Mouse (Mus musculus) kidney, adult 2 months (tissue): ENCODE data around the gene Sp9. TPM values are rescaled to one million over a fixed set of nuclear protein-coding genes. Genes with fewer than 3 reads are reported as not detected.

Experiments
- DNase-seq: peaks from one replicate; pipeline ENCODE4 v3.0.0; 2021
- H3K27ac ChIP-seq: fragments of 200-500 bp; 2 replicates; pipeline ENCODE4 v1.5.1; 2012; ENCODE audit warnings: low read depth, low read length, control low read depth, inconsistent platforms; ENCODE audit not compliant: insufficient read depth
- H3K27me3 ChIP-seq: fragments of 200-500 bp; replicated peaks from 2 replicates; pipeline ENCODE4 v1.6.1; 2012; ENCODE audit warnings: mild to moderate bottlenecking, moderate library complexity, low read length, inconsistent platforms; ENCODE audit not compliant: control insufficient read depth, insufficient read depth
- H3K36me3 ChIP-seq: fragments of 200-500 bp; 2 replicates; pipeline ENCODE4 v1.6.1; 2012; ENCODE audit warnings: mild to moderate bottlenecking, moderate library complexity, low read length, inconsistent platforms; ENCODE audit not compliant: control insufficient read depth, insufficient read depth
- H3K4me1 ChIP-seq: fragments of 200-500 bp; 2 replicates; pipeline ENCODE4 v1.6.1; 2011; ENCODE audit warnings: low read length; ENCODE audit not compliant: control insufficient read depth, insufficient read depth
- H3K4me3 ChIP-seq: fragments of 200-500 bp; 2 replicates; pipeline ENCODE4 v1.5.1; 2011; ENCODE audit warnings: mild to moderate bottlenecking, low read depth, low read length, control low read depth; ENCODE audit not compliant: insufficient read depth
- CTCF ChIP-seq: fragments of 200-500 bp; conservative IDR thresholded peaks from 2 replicates; pipeline ENCODE4 v1.5.1; 2011; ENCODE audit warnings: low read depth, mild to moderate bottlenecking, control low read depth, low read length, moderate library complexity, mixed read lengths; ENCODE audit not compliant: insufficient read depth, insufficient read length
- POLR2A ChIP-seq: fragments of 200-500 bp; IDR thresholded peaks from one replicate; pipeline ENCODE4 v1.6.1; 2011; ENCODE audit warnings: low read depth, low read length, control low read depth
- WGBS: fragments of 180-500 bp; shearing (Covaris S2); methylation state at CpG from one replicate; pipeline ENCODE4 v1.1.7; 2018; 5-methylcytosine and 5-hydroxymethylcytosine counted together
- polyA plus RNA-seq: library from polyadenylated mRNA; depleted of rRNA; stranded (reverse); fragments of >200 nt; gene quantifications from 2 replicates; pipeline ENCODE4 v1.2.3, GENCODE M21; 2012

Gene Sp9
- polyA plus RNA-seq, 1 experiment = not detected

DNA sequence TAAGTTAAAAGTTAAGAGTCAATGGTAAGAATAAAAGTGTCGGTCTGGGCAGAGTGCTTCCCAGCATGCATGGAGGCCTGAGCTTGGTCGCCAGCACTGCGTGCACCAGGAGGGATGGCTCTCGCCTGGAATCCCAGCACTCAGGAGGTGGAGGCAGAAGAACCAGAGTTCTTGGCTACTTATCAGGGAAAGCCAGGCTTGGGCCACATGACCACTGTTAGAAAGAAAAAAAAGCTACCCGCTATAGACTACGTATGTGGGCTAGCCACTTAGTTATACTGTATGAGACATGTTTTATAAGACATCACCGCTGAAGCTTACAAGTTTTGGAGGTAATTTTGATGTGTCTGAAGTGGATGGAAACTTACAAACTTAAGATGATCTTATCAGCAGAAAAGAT is 26.4 kb downstream of the Sp9 start:
- no peak for DNase-seq
- WGBS = 89% methylated on average over 7 of the region's 7 CpGs
- Histone ChIP-seq H3K4me3 (no peak overlapping the region), H3K36me3 (peaks cover 4% of the 10 kb centered on the region), H3K27me3 (no peaks in the 10 kb centered on the region), H3K27ac (no peak overlapping the region), H3K4me1 (no peaks in the 10 kb centered on the region)
- no peak for TF ChIP-seq POLR2A
- TF ChIP-seq CTCF = no peak

DNA sequence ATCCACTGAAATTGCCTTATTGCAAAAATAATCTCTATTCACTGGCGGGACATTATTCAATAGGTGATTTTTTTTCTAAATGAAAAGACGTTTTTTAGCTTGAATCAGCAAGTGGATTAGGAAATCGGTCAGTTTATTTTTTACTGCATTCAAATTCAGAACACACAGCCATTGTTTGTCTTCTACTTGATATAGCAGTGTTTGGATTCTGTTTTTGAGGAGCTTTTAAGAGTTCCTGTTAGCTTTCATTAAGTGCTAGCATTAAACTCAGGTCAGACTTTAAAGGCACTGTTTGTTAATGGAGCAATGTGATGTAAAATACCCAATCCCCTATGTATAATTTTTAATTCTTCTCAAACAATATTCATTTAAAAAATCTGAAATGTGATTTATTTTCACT is 27.1 kb downstream of the Sp9 start:
- Histone ChIP-seq H3K27me3 (no peaks in the 10 kb centered on the region), H3K4me1 (no peaks in the 10 kb centered on the region), H3K27ac (no peak overlapping the region), H3K36me3 (peaks cover 4% of the 10 kb centered on the region), H3K4me3 (no peak overlapping the region)
- WGBS = 79% methylated on average over 3 of the region's 3 CpGs
- no peak for TF ChIP-seq CTCF
- TF ChIP-seq POLR2A = no peak
- no peak for DNase-seq

DNA sequence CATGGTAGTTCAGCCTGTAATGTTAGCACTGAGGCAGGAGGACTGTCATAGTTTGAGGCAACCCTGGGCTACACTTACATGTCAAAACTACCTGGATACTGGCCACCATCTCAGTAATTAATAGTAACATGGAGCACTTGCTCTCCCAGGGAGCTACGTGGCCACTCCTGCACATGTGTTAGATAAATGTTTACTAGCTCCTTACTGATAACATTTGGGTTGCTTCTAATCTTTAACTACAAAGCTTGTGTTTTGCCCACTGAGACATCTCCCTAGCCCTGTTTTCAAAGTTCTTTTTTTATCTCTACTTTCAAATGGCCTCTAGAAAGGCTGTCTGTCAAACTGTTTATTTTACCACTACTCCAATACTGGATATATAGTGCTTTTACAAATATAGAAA is 30.3 kb downstream of the Sp9 start:
- peaks cover 9% of the 10 kb centered on the region for H3K36me3 ChIP-seq
- 67% methylated on average over 1 of the region's 1 CpGs for WGBS

GRCm38 (mm10) chr2:73302722-73303121 is 31.0 kb downstream of the Sp9 start:
- no peak overlapping the region for H3K27ac ChIP-seq
- TF ChIP-seq POLR2A = no peak
- TF ChIP-seq CTCF = no peak
- H3K27me3 ChIP-seq = no peaks in the 10 kb centered on the region
- H3K4me3 ChIP-seq = no peak overlapping the region
- no peak for DNase-seq
- peaks cover 9% of the 10 kb centered on the region for H3K36me3 ChIP-seq
- no peaks in the 10 kb centered on the region for H3K4me1 ChIP-seq
- 96% methylated on average over 9 of the region's 9 CpGs for WGBS

More for the DNA sequence above, 30.3 kb downstream of the Sp9 start:
- Histone ChIP-seq H3K4me3 (no peak overlapping the region), H3K4me1 (no peaks in the 10 kb centered on the region), H3K27me3 (no peaks in the 10 kb centered on the region), H3K27ac (no peak overlapping the region)
- no peak for TF ChIP-seq CTCF
- no peak for TF ChIP-seq POLR2A
- DNase-seq = no peak

- peak; percentile 48 for DNase-seq
- WGBS = 80% methylated on average over 5 of the region's 5 CpGs
- H3K27ac ChIP-seq = no peak overlapping the region
- H3K27me3 ChIP-seq = no peaks in the 10 kb centered on the region
- peaks cover 7% of the 10 kb centered on the region for H3K36me3 ChIP-seq
- TF ChIP-seq POLR2A = no peak
- no peak for TF ChIP-seq CTCF
- H3K4me3 ChIP-seq = no peak overlapping the region
- no peaks in the 10 kb centered on the region for H3K4me1 ChIP-seq
Observed at GRCm38 (mm10) chr2:73304506-73304905, 32.8 kb downstream of the Sp9 start.

- TF ChIP-seq POLR2A (no peak), CTCF (no peak)
- H3K4me3 ChIP-seq = no peak overlapping the region
- H3K27ac ChIP-seq = no peak overlapping the region
- peaks cover 9% of the 10 kb centered on the region for H3K36me3 ChIP-seq
- H3K4me1 ChIP-seq = no peaks in the 10 kb centered on the region; the same call in 1 of the 2 replicates
- DNase-seq = peak; percentile 61
- no peaks in the 10 kb centered on the region for H3K27me3 ChIP-seq
- 51% methylated on average over 7 of the region's 7 CpGs for WGBS
Observed at GRCm38 (mm10) chr2:73306006-73306405, 34.3 kb downstream of the Sp9 start.

GRCm38 (mm10) chr2:73312152-73313116 is 40.7 kb downstream of the Sp9 start, which contains the start of the genes Scrn3 and Cir1:
Gene Scrn3, plus strand, starts transcription at chr2:73312601.
Gene Cir1, minus strand, starts transcription at chr2:73312701.
- peak within 1 kb of the TSS; percentile 82 for H3K27ac ChIP-seq
- H3K4me1 ChIP-seq = peaks cover 6% of the 10 kb centered on the region; the same call in 1 of the 2 replicates
- WGBS = under 1% methylated on average over 64 of the region's 64 CpGs
- peak within 1 kb of the TSS; percentile 90 for H3K4me3 ChIP-seq
- no peaks in the 10 kb centered on the region for H3K27me3 ChIP-seq
- peak; percentile 97 for DNase-seq
- peaks cover 2% of the 10 kb centered on the region for H3K36me3 ChIP-seq
- TF ChIP-seq POLR2A (peak; percentile 43), CTCF (no peak)
